In genomic region chr11:118034395-118034794, GRCm38 (mm10) we compare ENCODE assay signal across 19 mouse cellular contexts. TPM values are rescaled to one million over a fixed set of nuclear protein-coding genes. Genes with fewer than 3 reads are reported as not detected.
DNase-seq lines count a peak whose midpoint lies in the region; ATAC-seq and TF ChIP-seq lines count a peak whose summit lies in the region.
"Had no signal": no experiment of that assay in that cellular context is flagged by ENCODE, and none has a peak within 500 bp of the region (broad histone marks: within the 10 kb centered on the region; RNA-seq: fewer than 3 reads in every experiment).

No protein-coding gene starts in this region.

- no peak for TF ChIP-seq CTCF in kidney, adult 2 months (conservative IDR thresholded peaks at IDR 0.05; ENCODE audit: insufficient read depth, insufficient read length, low read depth, low read length)

- H3K4me2 ChIP-seq in kidney, embryonic 15.5 days, result no peak overlapping the region
- no peak overlapping the region for H3K4me2 ChIP-seq in forebrain, embryonic 15.5 days (replicated peaks)
- H3K4me2 ChIP-seq: embryonic facial prominence, embryonic 13.5 days; forebrain, embryonic 12.5 days; heart, embryonic 12.5 days; hindbrain, embryonic 14.5 days had no signal

- no peak for DNase-seq in kidney, adult 2 months
- peak; percentile 54 for DNase-seq in R1 (ENCODE audit: low read depth, low spot score)
- no peak for DNase-seq in limb, embryonic 10.5 days (ENCODE audit: low spot score)
- DNase-seq in urinary bladder, postnatal 36 days (ENCODE audit: low spot score in 2 of 2), result no peak
- DNase-seq in ovary, postnatal 36 days (ENCODE audit: low spot score), result no peak
- DNase-seq: adrenal gland, postnatal 10 days; cerebellum, adult 18-20 months; cerebellum, adult 9-11 months; cerebellum, postnatal 36 days; forebrain, postnatal 0 days; gastrocnemius, postnatal 25 days had no signal

- no peak for TF ChIP-seq POLR2A in kidney, adult 2 months (IDR thresholded peaks at IDR 0.05; ENCODE audit: low read depth, low read length)

- peaks cover 21% of the 10 kb centered on the region for H3K4me1 ChIP-seq in kidney, embryonic 15.5 days
- H3K4me1 ChIP-seq in kidney, adult 2 months (ENCODE audit: control insufficient read depth, insufficient read depth, low read length), result no peaks in the 10 kb centered on the region
- peaks cover 19% of the 10 kb centered on the region for H3K4me1 ChIP-seq in limb, embryonic 10.5 days
- H3K4me1 ChIP-seq in forebrain, embryonic 15.5 days, result no peaks in the 10 kb centered on the region
- H3K4me1 ChIP-seq: forebrain, embryonic 12.5 days; heart, embryonic 12.5 days had no signal

- WGBS in kidney, embryonic 15.5 days, result 53% methylated on average over 13 of the region's 13 CpGs
- WGBS in kidney, adult 2 months, result 54% methylated on average over 13 of the region's 13 CpGs
- WGBS in limb, embryonic 10.5 days, result 81% methylated on average over 13 of the region's 13 CpGs
- WGBS in forebrain, embryonic 15.5 days, result 88% methylated on average over 13 of the region's 13 CpGs

- H3K27ac ChIP-seq in kidney, embryonic 15.5 days, result 0 out of 2 replicates have a peak overlapping the region, but pooled peaks have one; percentile 22
- no peak overlapping the region for H3K27ac ChIP-seq in kidney, adult 2 months (ENCODE audit: insufficient read depth, low read depth, low read length)
- H3K27ac ChIP-seq in limb, embryonic 10.5 days, result 0 out of 2 replicates have a peak overlapping the region, but pooled peaks have one; percentile 21
- no peak overlapping the region for H3K27ac ChIP-seq in forebrain, embryonic 15.5 days (replicated peaks)
- H3K27ac ChIP-seq: embryonic facial prominence, embryonic 13.5 days; forebrain, embryonic 12.5 days; hindbrain, embryonic 10.5 days; hindbrain, embryonic 14.5 days had no signal

- no peak overlapping the region for H3K9ac ChIP-seq in kidney, embryonic 15.5 days
- H3K9ac ChIP-seq in forebrain, embryonic 15.5 days (replicated peaks), result no peak overlapping the region
- H3K9ac ChIP-seq: embryonic facial prominence, embryonic 13.5 days; forebrain, embryonic 12.5 days; forebrain, postnatal 0 days; heart, embryonic 12.5 days; hindbrain, embryonic 14.5 days had no signal

- no peaks in the 10 kb centered on the region for H3K27me3 ChIP-seq in kidney, embryonic 15.5 days
- H3K27me3 ChIP-seq in kidney, adult 2 months (replicated peaks; ENCODE audit: control insufficient read depth, insufficient read depth, low read length), result no peaks in the 10 kb centered on the region
- no peaks in the 10 kb centered on the region for H3K27me3 ChIP-seq in limb, embryonic 10.5 days (ENCODE audit: low read depth, poor library complexity, severe bottlenecking)
- no peaks in the 10 kb centered on the region for H3K27me3 ChIP-seq in forebrain, embryonic 15.5 days
- H3K27me3 ChIP-seq: embryonic facial prominence, embryonic 13.5 days; forebrain, embryonic 12.5 days; heart, embryonic 12.5 days; Patski had no signal

- H3K9me3 ChIP-seq in kidney, embryonic 15.5 days (replicated peaks), result no peaks in the 10 kb centered on the region
- H3K9me3 ChIP-seq in limb, embryonic 10.5 days (replicated peaks), result no peaks in the 10 kb centered on the region
- no peaks in the 10 kb centered on the region for H3K9me3 ChIP-seq in forebrain, embryonic 15.5 days
- H3K9me3 ChIP-seq: forebrain, embryonic 12.5 days had no signal

- H3K4me3 ChIP-seq in kidney, embryonic 15.5 days (replicated peaks), result no peak overlapping the region
- H3K4me3 ChIP-seq in kidney, adult 2 months (ENCODE audit: insufficient read depth, low read depth, low read length), result no peak overlapping the region
- no peak overlapping the region for H3K4me3 ChIP-seq in limb, embryonic 10.5 days
- H3K4me3 ChIP-seq in forebrain, embryonic 15.5 days, result no peak overlapping the region
- H3K4me3 ChIP-seq: embryonic facial prominence, embryonic 13.5 days; forebrain, embryonic 12.5 days; heart, embryonic 12.5 days; hindbrain, embryonic 10.5 days had no signal

- ATAC-seq in kidney, embryonic 15.5 days (replicated peaks; ENCODE audit: low FRiP score), result no peak
- no peak for ATAC-seq in forebrain, embryonic 15.5 days (replicated peaks)
- ATAC-seq: forebrain, postnatal 0 days; Patski had no signal

- H3K36me3 ChIP-seq in kidney, embryonic 15.5 days, result peaks cover 16% of the 10 kb centered on the region; the same call in 1 of the 2 replicates
- H3K36me3 ChIP-seq in kidney, adult 2 months (ENCODE audit: control insufficient read depth, insufficient read depth, low read length), result no peaks in the 10 kb centered on the region
- peaks cover 21% of the 10 kb centered on the region for H3K36me3 ChIP-seq in limb, embryonic 10.5 days
- no peaks in the 10 kb centered on the region for H3K36me3 ChIP-seq in forebrain, embryonic 15.5 days

RNA-seq across cellular contexts. Expression of gene Pgs1, which starts 48.3 kb away (rescaled TPM):
- 34.1 and 38.9 TPM in 2 replicates for polyA plus RNA-seq in kidney, embryonic 15.5 days (2015; fragmentation: Nextera tagmentation; extraction: Ambion mirVana)
- polyA plus RNA-seq in kidney, adult 2 months (2012; rRNA removed), result 29.7 and 30.4 TPM in 2 replicates
- polyA plus RNA-seq in limb, embryonic 10.5 days (2016; fragmentation: Nextera tagmentation; extraction: Ambion mirVana), result 47.1 and 47.4 TPM in 2 replicates
- 52.9 and 54.3 TPM in 2 replicates for polyA plus RNA-seq in forebrain, embryonic 15.5 days (2015; fragmentation: Nextera tagmentation; extraction: Ambion mirVana)

Comparison
In these comparisons a context has a peak if more than half of its experiments do, and no peak if none do; other contexts are left out.
1. H3K27ac ChIP-seq: peak in kidney, embryonic 15.5 days (single experiment) and limb, embryonic 10.5 days (single experiment); none in kidney, adult 2 months (single experiment) and forebrain, embryonic 15.5 days (single experiment).